In genomic region chr6:30896986-30897327, GRCm38 (mm10) we compare ENCODE assay signal across 8 mouse cellular contexts. TPM values are rescaled to one million over a fixed set of nuclear protein-coding genes. Genes with fewer than 3 reads are reported as not detected.
DNase-seq lines count a peak whose midpoint lies in the region; ATAC-seq and TF ChIP-seq lines count a peak whose summit lies in the region.

No protein-coding gene starts in this region.

- TF ChIP-seq CTCF in ES-Bruce4 (IDR thresholded peaks at IDR 0.05; ENCODE audit: low read depth, low read length), result no peak
- TF ChIP-seq CTCF in liver, embryonic 14.5 days (IDR thresholded peaks at IDR 0.05; ENCODE audit: low read depth), result no peak

- peak overlapping the region; percentile 67 for H3K9ac ChIP-seq in heart, embryonic 12.5 days
- H3K9ac ChIP-seq in ES-Bruce4 (ENCODE audit: low read depth, poor library complexity, severe bottlenecking), result peak overlapping the region; percentile 34; the same call in 1 of the 2 replicates
- H3K9ac ChIP-seq in forebrain, embryonic 14.5 days (ENCODE audit: low read length), result peak overlapping the region; percentile 83; the same call in 1 of the 2 replicates
- H3K9ac ChIP-seq in liver, embryonic 14.5 days (replicated peaks), result peak overlapping the region; percentile 39

- 16% methylated on average over 8 of the region's 8 CpGs for WGBS in heart, embryonic 12.5 days
- WGBS in forebrain, embryonic 14.5 days, result 22% methylated on average over 8 of the region's 8 CpGs
- 26% methylated on average over 8 of the region's 8 CpGs for WGBS in liver, embryonic 14.5 days (ENCODE audit: insufficient replicate concordance)

- peak overlapping the region; percentile 69 for H3K4me2 ChIP-seq in heart, embryonic 12.5 days
- H3K4me2 ChIP-seq in forebrain, embryonic 14.5 days (ENCODE audit: low read length), result peak overlapping the region; percentile 59
- peak overlapping the region; percentile 81 for H3K4me2 ChIP-seq in liver, embryonic 14.5 days (ENCODE audit: low read depth)

- peak overlapping the region; percentile 78 for H3K4me3 ChIP-seq in heart, embryonic 12.5 days
- H3K4me3 ChIP-seq in ES-Bruce4 (ENCODE audit: low read depth, low read length), result peak overlapping the region; percentile 46; the same call in 1 of the 2 replicates
- H3K4me3 ChIP-seq in forebrain, embryonic 14.5 days (ENCODE audit: low read depth, low read length), result peak overlapping the region; percentile 68
- H3K4me3 ChIP-seq in liver, embryonic 14.5 days (ENCODE audit: insufficient read depth in 1 of 2, low read depth in 2 of 2, low read length in 2 of 2), result peak overlapping the region; percentile 49 to 88

- peak overlapping the region; percentile 71 for H3K27ac ChIP-seq in heart, embryonic 12.5 days (ENCODE audit: poor library complexity, severe bottlenecking)
- H3K27ac ChIP-seq in ES-Bruce4 (ENCODE audit: insufficient read depth, low read length), result no peak overlapping the region
- peak overlapping the region; percentile 95 for H3K27ac ChIP-seq in forebrain, embryonic 14.5 days (ENCODE audit: low read depth, low read length)
- peak overlapping the region; percentile 8; the same call in 1 of the 2 replicates for H3K27ac ChIP-seq in liver, embryonic 14.5 days

- no peak for ATAC-seq in heart, embryonic 12.5 days (ENCODE audit: insufficient number of reproducible peaks, low FRiP score)
- ATAC-seq in forebrain, embryonic 14.5 days, result no peak
- ATAC-seq in liver, embryonic 14.5 days (ENCODE audit: insufficient read depth), result no peak

- no peaks in the 10 kb centered on the region for H3K27me3 ChIP-seq in heart, embryonic 12.5 days (replicated peaks)
- H3K27me3 ChIP-seq in ES-Bruce4 (ENCODE audit: control insufficient read depth, insufficient read depth, low read length, poor library complexity, severe bottlenecking), result no peaks in the 10 kb centered on the region
- no peaks in the 10 kb centered on the region for H3K27me3 ChIP-seq in forebrain, embryonic 14.5 days (replicated peaks; ENCODE audit: control insufficient read depth, insufficient read depth, low read length)
- H3K27me3 ChIP-seq in liver, embryonic 14.5 days (ENCODE audit: control insufficient read depth, insufficient read depth, low read length), result no peaks in the 10 kb centered on the region

- H3K9me3 ChIP-seq in heart, embryonic 12.5 days (replicated peaks), result no peaks in the 10 kb centered on the region
- H3K9me3 ChIP-seq in ES-Bruce4 (replicated peaks; ENCODE audit: control insufficient read depth, insufficient read depth, low read length, poor library complexity, severe bottlenecking), result no peaks in the 10 kb centered on the region
- H3K9me3 ChIP-seq in forebrain, embryonic 14.5 days (replicated peaks; ENCODE audit: control insufficient read depth, low read length), result no peaks in the 10 kb centered on the region
- H3K9me3 ChIP-seq in liver, embryonic 14.5 days (ENCODE audit: control insufficient read depth, low read length), result no peaks in the 10 kb centered on the region

- peaks cover 11% of the 10 kb centered on the region for H3K4me1 ChIP-seq in heart, embryonic 12.5 days (replicated peaks)
- no peaks in the 10 kb centered on the region for H3K4me1 ChIP-seq in ES-Bruce4 (ENCODE audit: control insufficient read depth, insufficient read depth, low read length)
- H3K4me1 ChIP-seq in forebrain, embryonic 14.5 days (ENCODE audit: control insufficient read depth, insufficient read depth, low read length), result no peaks in the 10 kb centered on the region
- peaks cover 6 to 13% of the 10 kb centered on the region in 2 experiments for H3K4me1 ChIP-seq in liver, embryonic 14.5 days (replicated peaks; ENCODE audit: control insufficient read depth in 2 of 2, insufficient read depth in 2 of 2, low read length in 1 of 2)

- TF ChIP-seq EP300 in ES-Bruce4 (IDR thresholded peaks at IDR 0.05; ENCODE audit: insufficient read depth, low read depth, low read length), result no peak
- no peak for TF ChIP-seq EP300 in liver, embryonic 14.5 days (IDR thresholded peaks at IDR 0.05; ENCODE audit: low read depth)

- no peak for DNase-seq in heart, postnatal 25 days (ENCODE audit: low spot score)
- no peak for DNase-seq in forebrain, embryonic 14.5 days (ENCODE audit: low spot score)
- no peak for DNase-seq in liver, embryonic 14.5 days (ENCODE audit: low read depth in 3 of 3, low spot score in 3 of 3)
- DNase-seq in ovary, postnatal 14 days (ENCODE audit: low spot score), result no peak
- no peak for DNase-seq in adrenal gland, postnatal 25 days
- DNase-seq in spleen, adult 12 weeks (ENCODE audit: low spot score), result no peak

- TF ChIP-seq POLR2A in ES-Bruce4 (IDR thresholded peaks at IDR 0.05; ENCODE audit: insufficient read depth, low read length), result no peak

- intact Hi-C loops in heart, postnatal 25 days (cut with DNase I), result no loop called here

- H3K36me3 ChIP-seq in heart, embryonic 12.5 days, result no peaks in the 10 kb centered on the region
- no peaks in the 10 kb centered on the region for H3K36me3 ChIP-seq in ES-Bruce4 (ENCODE audit: control insufficient read depth, insufficient read depth, low read length, poor library complexity, severe bottlenecking)
- H3K36me3 ChIP-seq in forebrain, embryonic 14.5 days (ENCODE audit: control insufficient read depth, insufficient read depth, low read length), result 0 out of 2 replicates have a peak, but pooled peaks cover 3% of the 10 kb centered on the region
- no peaks in the 10 kb centered on the region for H3K36me3 ChIP-seq in liver, embryonic 14.5 days (replicated peaks; ENCODE audit: control insufficient read depth, insufficient read depth, low read depth)

RNA-seq across cellular contexts. Expression of gene Copg2, which starts 0.4 kb away (rescaled TPM):
- 29.7 and 30.8 TPM in 2 replicates for polyA plus RNA-seq in heart, embryonic 12.5 days (2016; fragmentation: Nextera tagmentation; extraction: Ambion mirVana)
- 10 to 100 TPM; 37.7 to 42.7 TPM for total RNA-seq in heart, postnatal 25 days (2021)
- polyA plus RNA-seq in ES-Bruce4 (2011; ENCODE audit: insufficient read depth, insufficient read length, low read depth, missing spikeins), result 81.8 and 82.1 TPM in 2 replicates
- 37.2 and 40.3 TPM in 2 replicates for polyA plus RNA-seq in forebrain, embryonic 14.5 days (2014; fragmentation: Nextera tagmentation; extraction: Ambion mirVana)
- 5.2 and 7.8 TPM in 2 replicates for polyA plus RNA-seq in liver, embryonic 14.5 days (2012; rRNA removed)
- 6.8 and 9.1 TPM in 2 replicates for polyA plus RNA-seq in liver, embryonic 14.5 days (2014; fragmentation: Nextera tagmentation; extraction: Ambion mirVana)
- 55.2 and 89.9 TPM in 2 replicates for total RNA-seq in adrenal gland, postnatal 25 days (2021)

RNA-seq across cellular contexts. Expression of gene Tsga13, which starts 18.4 kb away (rescaled TPM):
- 0.28 and 0.42 TPM in 2 replicates for polyA plus RNA-seq in heart, embryonic 12.5 days (2016; fragmentation: Nextera tagmentation; extraction: Ambion mirVana)
- total RNA-seq in heart, postnatal 25 days (2021), result not detected
- polyA plus RNA-seq in ES-Bruce4 (2011; ENCODE audit: insufficient read depth, insufficient read length, low read depth, missing spikeins), result 1.0 TPM in 1 of 2 replicates, not detected in the other
- not detected in 2 replicates for polyA plus RNA-seq in forebrain, embryonic 14.5 days (2014; fragmentation: Nextera tagmentation; extraction: Ambion mirVana)
- 0.08 TPM in 1 of 2 replicates, not detected in the other for polyA plus RNA-seq in liver, embryonic 14.5 days (2012; rRNA removed)
- polyA plus RNA-seq in liver, embryonic 14.5 days (2014; fragmentation: Nextera tagmentation; extraction: Ambion mirVana), result not detected in 2 replicates
- total RNA-seq in adrenal gland, postnatal 25 days (2021), result not detected in 2 replicates
